Mouse (Mus musculus) MEL (cell line): ENCODE data around the gene C1s2. TPM values are rescaled to one million over a fixed set of nuclear protein-coding genes. Genes with fewer than 3 reads are reported as not detected.

Source experiments
- DNase-seq: peaks from one replicate; pipeline ENCODE4 v3.0.0; 2011; ENCODE audit warnings: low read depth, low spot score
- H3K27ac ChIP-seq: 2 replicates; pipeline ENCODE4 v1.5.1; 2012; ENCODE audit warnings: low read depth, mild to moderate bottlenecking, control low read depth, low read length, moderate library complexity; ENCODE audit not compliant: control insufficient read depth
- H3K27me3 ChIP-seq, 2 experiments: fragments of 150-350 bp in 1 of 2; sonication (generic) in 1 of 2; 2 replicates each; pipeline ENCODE4 v1.6.1; 2012; ENCODE audit warnings: low read length in 2 of 2, mild to moderate bottlenecking in 2 of 2, improper control_type of control experiment in 1 of 2, moderate library complexity in 1 of 2; ENCODE audit not compliant: insufficient read depth in 2 of 2, control insufficient read depth in 1 of 2
- H3K36me3 ChIP-seq, 2 experiments: 2 replicates each; pipeline ENCODE4 v1.6.1; 2012 to 2014; ENCODE audit warnings: low read length in 2 of 2, improper control_type of control experiment in 1 of 2, inconsistent platforms in 1 of 2, mild to moderate bottlenecking in 1 of 2; ENCODE audit not compliant: insufficient read depth in 2 of 2, control insufficient read depth in 1 of 2
- H3K4me1 ChIP-seq, 2 experiments: fragments of 150-350 bp in 1 of 2; sonication (generic) in 1 of 2; 2 replicates each; pipeline ENCODE4 v1.6.1; 2012; ENCODE audit warnings: low read length in 2 of 2, improper control_type of control experiment in 1 of 2, mild to moderate bottlenecking in 1 of 2; ENCODE audit not compliant: insufficient read depth in 2 of 2, control insufficient read depth in 1 of 2
- H3K4me3 ChIP-seq, 2 experiments: fragments of 150-350 bp in 1 of 2; sonication (generic) in 1 of 2; 2 replicates each; pipeline ENCODE4 v1.5.1; 2012; ENCODE audit warnings: low read depth in 2 of 2, low read length in 2 of 2, mild to moderate bottlenecking in 2 of 2, moderate library complexity in 2 of 2, control low read depth in 1 of 2, improper control_type of control experiment in 1 of 2; ENCODE audit not compliant: control insufficient read depth in 1 of 2, insufficient read depth in 1 of 2
- H3K79me2 ChIP-seq: 2 replicates; pipeline ENCODE4 v1.6.1; 2012; ENCODE audit warnings: mild to moderate bottlenecking, low read length, moderate library complexity; ENCODE audit not compliant: control insufficient read depth, poor library complexity, insufficient read depth
- H3K9ac ChIP-seq: 2 replicates; pipeline ENCODE4 v1.6.1; 2012; ENCODE audit warnings: low read depth, mild to moderate bottlenecking, control low read depth, low read length, moderate library complexity; ENCODE audit not compliant: control insufficient read depth, poor library complexity, severe bottlenecking
- H3K9me3 ChIP-seq: fragments of 150-350 bp; sonication (generic); replicated peaks from 2 replicates; pipeline ENCODE4 v1.6.1; 2012; ENCODE audit warnings: mild to moderate bottlenecking, low read length, improper control_type of control experiment, moderate library complexity; ENCODE audit not compliant: insufficient read depth
- CHD2 ChIP-seq: IDR thresholded peaks from 2 replicates; pipeline ENCODE4 v1.6.1; 2011; ENCODE audit warnings: low read length, improper control_type of control experiment
- EP300 ChIP-seq, 2 experiments: IDR thresholded peaks; 2 replicates each; pipeline ENCODE4 v1.6.1; 2011; ENCODE audit warnings: improper control_type of control experiment in 2 of 2, low read length in 2 of 2, low read depth in 1 of 2, mild to moderate bottlenecking in 1 of 2
- ETS1 ChIP-seq: IDR thresholded peaks from 2 replicates; pipeline ENCODE4 v1.6.1; 2012; ENCODE audit warnings: low read depth, mild to moderate bottlenecking, inconsistent platforms, low read length, improper control_type of control experiment, moderate library complexity
- GATA1 ChIP-seq: IDR thresholded peaks from 2 replicates; pipeline ENCODE4 v1.6.1; 2011; ENCODE audit warnings: low read depth, low read length, improper control_type of control experiment
- JUND ChIP-seq: IDR thresholded peaks from 2 replicates; pipeline ENCODE4 v1.6.1; 2011; ENCODE audit warnings: low read depth, mild to moderate bottlenecking, improper control_type of control experiment, low read length
- MEF2A ChIP-seq: IDR thresholded peaks from 2 replicates; pipeline ENCODE4 v1.6.1; 2014; ENCODE audit warnings: low read depth, mild to moderate bottlenecking, inconsistent platforms, low read length, improper control_type of control experiment; ENCODE audit not compliant: poor library complexity, insufficient replicate concordance, severe bottlenecking; ENCODE audit errors: extremely low read depth
- MYB ChIP-seq: IDR thresholded peaks from 2 replicates; pipeline ENCODE4 v1.6.1; 2011; ENCODE audit warnings: mild to moderate bottlenecking, low read depth, low read length, improper control_type of control experiment
- MYC ChIP-seq: IDR thresholded peaks from 2 replicates; pipeline ENCODE4 v1.6.1; 2011; ENCODE audit warnings: low read depth, mild to moderate bottlenecking, low read length, improper control_type of control experiment, moderate library complexity
- SIN3A ChIP-seq: IDR thresholded peaks from 2 replicates; pipeline ENCODE4 v1.6.1; 2012; ENCODE audit warnings: low read length, improper control_type of control experiment, inconsistent platforms
- TAL1 ChIP-seq: IDR thresholded peaks from 2 replicates; pipeline ENCODE4 v1.6.1; 2012; ENCODE audit warnings: mild to moderate bottlenecking, inconsistent platforms, low read length, moderate library complexity, mixed read lengths
- TCF12 ChIP-seq: IDR thresholded peaks from 2 replicates; pipeline ENCODE4 v1.6.1; 2014; ENCODE audit warnings: low read depth, mild to moderate bottlenecking, inconsistent platforms, low read length, improper control_type of control experiment, moderate library complexity
- USF1 ChIP-seq: IDR thresholded peaks from 2 replicates; pipeline ENCODE4 v1.6.1; 2014; ENCODE audit warnings: low read depth, mild to moderate bottlenecking, inconsistent platforms, low read length, improper control_type of control experiment, moderate library complexity
- USF2 ChIP-seq, 2 experiments: IDR thresholded peaks; 2 replicates each; pipeline ENCODE4 v1.6.1; 2011 to 2012; ENCODE audit warnings: improper control_type of control experiment in 2 of 2, low read length in 2 of 2, borderline replicate concordance in 1 of 2, inconsistent platforms in 1 of 2, low read depth in 1 of 2, mild to moderate bottlenecking in 1 of 2; ENCODE audit not compliant: insufficient read depth in 1 of 2
- ZNF384 ChIP-seq: IDR thresholded peaks from 2 replicates; pipeline ENCODE4 v1.6.1; 2012; ENCODE audit warnings: low read depth, mild to moderate bottlenecking, inconsistent platforms, low read length, improper control_type of control experiment
- polyA plus RNA-seq, 2 experiments: library from polyadenylated mRNA; stranded (reverse) in 1 of 2; unstranded in 1 of 2; fragments of >175 nt in 1 of 2; fragments of >200 nt in 1 of 2; gene quantifications; 2 replicates each; pipeline versions ENCODE4 v1.2.1 to v1.2.4; 2012; ENCODE audit warnings: low replicate concordance in 2 of 2, low read depth in 1 of 2; ENCODE audit not compliant: insufficient read length in 2 of 2, insufficient read depth in 1 of 2, missing spikeins in 1 of 2
- total RNA-seq: library from RNA; depleted of rRNA; stranded (reverse); fragments of 300-350 nt; gene quantifications from 2 replicates; pipeline ENCODE4 v1.2.3, GENCODE M21; 2012

The C1s2 gene
- total and polyA plus RNA-seq, 3 experiments = 0.12 to 0.25 TPM; not detected in 1

GRCm38 (mm10) chr6:124658067-124658466 lies 22.2 kb upstream of the C1s2 start:
- no peak for DNase-seq
- H3K27me3 ChIP-seq = no peaks in the 10 kb centered on the region
- H3K9ac ChIP-seq = no peak overlapping the region
- peaks cover 9 to 20% of the 10 kb centered on the region in 2 experiments for H3K4me1 ChIP-seq
- peaks cover 0 to 13% of the 10 kb centered on the region in 2 experiments; a peak in 2 of 4 replicates for H3K36me3 ChIP-seq
- TF ChIP-seq ETS1 (no peak), ZNF384 (peak; percentile 80), JUND (peak; percentile 92)
- TF ChIP-seq, all 39 proteins: peak for 2
- H3K27ac ChIP-seq = no peak overlapping the region
- no peaks in the 10 kb centered on the region for H3K9me3 ChIP-seq
- H3K79me2 ChIP-seq = peaks cover 3% of the 10 kb centered on the region
- no peak overlapping the region for H3K4me3 ChIP-seq

- Histone ChIP-seq H3K79me2 (no peaks in the 10 kb centered on the region), H3K27ac (no peak overlapping the region), H3K27me3 (no peaks in the 10 kb centered on the region), H3K36me3 (peaks cover 0 to 3% of the 10 kb centered on the region in 2 experiments; a peak in 1 of 4 replicates), H3K4me1 (peaks cover 3 to 17% of the 10 kb centered on the region in 2 experiments), H3K9ac (no peak overlapping the region), H3K9me3 (no peaks in the 10 kb centered on the region), H3K4me3 (no peak overlapping the region)
- TF ChIP-seq CHD2 = no peak
- peak; percentile 59; the same call in 1 of the 2 replicates for TF ChIP-seq ETS1
- DNase-seq = no peak
These were observed 20.0 kb upstream of the C1s2 start for GRCm38 (mm10) chr6:124655893-124656292.

DNA sequence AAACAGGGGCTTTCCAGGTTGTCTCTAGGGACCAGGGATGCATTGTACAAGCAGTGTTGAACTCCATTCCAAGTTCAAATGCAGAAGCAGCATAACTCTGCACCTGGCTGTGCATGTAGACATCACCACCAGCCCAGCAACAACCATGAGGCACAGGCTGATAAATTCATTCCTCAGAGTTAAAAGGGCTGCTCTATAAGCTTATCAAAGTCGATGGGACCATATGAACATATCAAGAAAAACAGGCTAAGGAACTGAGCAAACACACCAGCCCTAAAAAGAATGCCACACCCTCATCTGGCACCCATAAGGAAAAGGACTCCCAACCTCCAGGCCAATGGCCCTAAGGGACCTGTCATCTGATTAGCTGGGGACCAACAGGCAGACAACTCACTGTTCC lies 10.5 kb upstream of the C1s2 start:
- TF ChIP-seq GATA1 = peak; percentile 84
- TF ChIP-seq ETS1 = peak; percentile 75
- TF ChIP-seq MYC = no peak
- peak; percentile 64 for TF ChIP-seq SIN3A
- no peak for TF ChIP-seq MYB
- TF ChIP-seq MEF2A = no peak
- peak; percentile 79 for TF ChIP-seq TAL1
- no peak for TF ChIP-seq JUND
- no peak for TF ChIP-seq USF1
- TF ChIP-seq TCF12 = peak; percentile 91
- peak; percentile 72 to 81 for TF ChIP-seq EP300 (IDR thresholded peaks at IDR 0.05; ENCODE audit: low read depth in 1 of 2, low read length in 2 of 2)
- TF ChIP-seq USF2 (IDR thresholded peaks at IDR 0.05; ENCODE audit: borderline replicate concordance in 1 of 2, insufficient read depth in 1 of 2, low read depth in 1 of 2, low read length in 2 of 2) = no peak
- DNase-seq = peak; percentile 78
- H3K27ac ChIP-seq = peak overlapping the region; percentile 7; the same call in 1 of the 2 replicates
- peaks cover 7 to 21% of the 10 kb centered on the region in 2 experiments for H3K4me1 ChIP-seq
- H3K27me3 ChIP-seq = no peaks in the 10 kb centered on the region
- peaks cover 0 to 3% of the 10 kb centered on the region in 2 experiments; a peak in 2 of 4 replicates for H3K36me3 ChIP-seq
- H3K9ac ChIP-seq = no peak overlapping the region
- H3K9me3 ChIP-seq = no peaks in the 10 kb centered on the region
- H3K4me3 ChIP-seq = no peak overlapping the region
- no peaks in the 10 kb centered on the region for H3K79me2 ChIP-seq
